Mouse (Mus musculus): ENCODE data around the gene Shc1. TPM values are rescaled to one million over a fixed set of nuclear protein-coding genes. Genes with fewer than 3 reads are reported as not detected.

The Shc1 gene
- polyA plus RNA-seq, 1 experiment from 2014 or later = 54.8 TPM

DNA sequence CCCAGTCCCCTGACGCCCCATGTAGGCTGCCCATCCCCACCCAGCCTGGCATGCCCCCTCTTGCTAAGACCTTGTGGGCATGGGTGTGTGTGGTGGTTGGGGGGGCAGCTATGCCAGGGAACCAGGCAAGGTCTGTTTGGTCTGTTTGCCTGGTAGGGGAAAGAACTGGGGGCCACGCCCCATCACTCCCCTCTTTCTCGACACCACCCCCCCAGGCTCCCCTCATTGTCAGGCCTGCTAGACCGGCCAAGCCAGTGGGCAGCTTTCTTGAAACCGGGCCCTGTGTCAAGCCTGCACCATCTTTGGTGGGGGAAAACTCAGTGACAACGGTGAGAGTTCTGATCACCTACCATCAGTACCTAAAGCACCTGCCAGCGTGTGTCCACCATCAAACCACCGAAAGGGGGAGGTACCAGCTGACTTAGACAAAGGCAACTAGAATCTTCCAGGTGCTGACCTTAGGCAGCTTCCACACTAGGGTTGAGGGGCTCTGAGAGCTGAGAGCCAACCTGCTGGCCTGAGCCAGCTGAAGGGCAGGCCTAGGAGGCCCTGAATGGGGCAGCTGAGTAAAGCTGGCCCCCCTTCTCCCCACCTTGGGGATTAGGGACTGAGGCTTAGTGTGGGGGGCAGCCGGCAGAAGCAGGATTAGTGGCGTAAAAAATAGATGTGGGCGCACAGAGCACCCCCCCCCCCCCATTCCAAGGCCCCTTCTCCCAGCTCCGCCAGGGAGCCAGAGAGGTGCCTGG, 33.7 kb upstream of the Shc1 start:
- H3K4me1 ChIP-seq = 0 out of 2 replicates have a peak, but pooled peaks cover 4% of the 10 kb centered on the region
- ATAC-seq (ENCODE audit: low FRiP score) = no peak
- no peaks in the 10 kb centered on the region for H3K9me3 ChIP-seq (replicated peaks)
- H3K27me3 ChIP-seq = no peaks in the 10 kb centered on the region
- peak overlapping the region; percentile 35; the same call in 1 of the 2 replicates for H3K9ac ChIP-seq
- no peaks in the 10 kb centered on the region for H3K36me3 ChIP-seq
- H3K27ac ChIP-seq = no peak overlapping the region
- WGBS = 74% methylated on average over 12 of the region's 12 CpGs
- H3K4me2 ChIP-seq (replicated peaks) = no peak overlapping the region
- no peak overlapping the region for H3K4me3 ChIP-seq

DNA sequence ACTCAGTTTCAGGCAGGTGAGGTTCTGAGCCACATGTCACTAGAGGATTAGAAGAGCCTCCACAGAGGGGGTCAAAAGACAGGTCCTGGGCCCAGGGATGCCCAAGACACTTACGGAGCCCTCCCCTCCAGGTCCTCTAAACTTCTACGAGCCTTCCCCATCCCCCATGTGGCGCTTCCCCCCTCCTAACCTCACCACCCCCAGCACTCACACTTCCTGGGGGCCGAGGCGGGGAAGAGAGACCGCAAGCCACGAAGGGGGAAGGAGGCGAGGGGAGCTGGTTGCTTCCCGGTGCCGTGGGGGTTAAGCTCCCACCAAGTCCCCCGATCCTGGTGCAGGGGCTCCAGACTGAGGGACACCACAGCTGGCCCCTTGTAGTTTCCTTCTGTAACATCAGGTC, 32.8 kb upstream of the Shc1 start:
- H3K4me1 ChIP-seq = peaks cover 7% of the 10 kb centered on the region
- no peaks in the 10 kb centered on the region for H3K9me3 ChIP-seq (replicated peaks)
- no peak overlapping the region for H3K4me3 ChIP-seq
- H3K9ac ChIP-seq = no peak overlapping the region
- no peak for ATAC-seq (ENCODE audit: low FRiP score)
- no peak overlapping the region for H3K27ac ChIP-seq
- 42% methylated on average over 10 of the region's 11 CpGs for WGBS
- H3K36me3 ChIP-seq = no peaks in the 10 kb centered on the region
- peaks cover 8% of the 10 kb centered on the region for H3K27me3 ChIP-seq
- H3K4me2 ChIP-seq (replicated peaks) = no peak overlapping the region

DNA sequence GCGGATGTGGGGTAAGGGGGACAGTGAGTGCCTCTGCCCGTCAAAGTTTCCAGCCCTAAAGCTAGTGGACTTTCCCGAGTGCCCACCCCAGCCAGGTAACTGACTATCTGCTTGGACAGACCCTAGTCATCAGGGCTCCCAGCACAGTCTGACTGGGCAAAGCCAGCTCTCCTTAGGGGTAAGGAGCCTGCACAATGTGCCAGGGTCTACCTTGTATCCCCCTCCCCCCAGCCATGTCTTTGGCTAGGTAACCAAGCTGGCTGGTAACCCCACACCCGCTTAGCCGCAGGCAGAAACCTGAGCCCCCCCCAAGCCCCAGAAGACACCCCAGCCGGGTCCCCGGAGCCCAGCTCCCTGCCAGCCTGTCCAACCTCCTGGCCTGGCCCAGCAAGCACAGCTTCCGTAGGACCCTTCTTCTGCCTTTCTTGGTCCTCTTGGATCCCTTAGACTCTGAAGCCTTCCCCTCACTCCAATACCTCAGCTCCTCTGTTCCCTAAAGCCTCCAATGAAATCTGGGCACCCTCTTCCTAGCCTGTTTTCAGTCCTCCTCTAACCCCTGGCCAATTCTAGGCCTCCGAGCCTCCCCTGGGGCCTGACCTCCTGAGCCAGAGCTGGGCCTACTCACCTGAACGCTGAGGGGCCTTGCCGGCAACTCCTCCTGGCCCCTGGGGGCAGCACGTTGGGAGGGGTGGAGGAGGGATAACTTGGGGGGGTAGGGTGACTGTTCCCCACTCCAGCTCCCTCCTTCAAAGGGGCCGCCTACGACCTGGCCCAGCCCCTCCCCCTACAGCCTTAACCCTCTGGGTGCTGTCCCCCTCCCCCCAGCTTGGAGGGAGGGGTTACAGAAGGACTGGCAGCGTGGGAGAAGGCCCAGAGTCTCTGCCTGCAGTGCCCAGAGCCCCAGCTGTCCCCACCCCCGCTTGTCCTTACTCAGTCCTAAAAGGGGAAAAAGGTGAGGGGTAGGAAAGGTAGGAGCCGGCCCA, 31.5 kb upstream of the Shc1 start:
- Histone ChIP-seq H3K4me1 (peaks cover 20% of the 10 kb centered on the region), H3K27me3 (peaks cover 19% of the 10 kb centered on the region), H3K27ac (no peak overlapping the region), H3K9ac (no peak overlapping the region), H3K4me3 (no peak overlapping the region), H3K4me2 (replicated peaks) (no peak overlapping the region), H3K36me3 (no peaks in the 10 kb centered on the region), H3K9me3 (replicated peaks) (no peaks in the 10 kb centered on the region)
- 50% methylated on average over 17 of the region's 17 CpGs for WGBS
- no peak for ATAC-seq (ENCODE audit: low FRiP score)

DNA sequence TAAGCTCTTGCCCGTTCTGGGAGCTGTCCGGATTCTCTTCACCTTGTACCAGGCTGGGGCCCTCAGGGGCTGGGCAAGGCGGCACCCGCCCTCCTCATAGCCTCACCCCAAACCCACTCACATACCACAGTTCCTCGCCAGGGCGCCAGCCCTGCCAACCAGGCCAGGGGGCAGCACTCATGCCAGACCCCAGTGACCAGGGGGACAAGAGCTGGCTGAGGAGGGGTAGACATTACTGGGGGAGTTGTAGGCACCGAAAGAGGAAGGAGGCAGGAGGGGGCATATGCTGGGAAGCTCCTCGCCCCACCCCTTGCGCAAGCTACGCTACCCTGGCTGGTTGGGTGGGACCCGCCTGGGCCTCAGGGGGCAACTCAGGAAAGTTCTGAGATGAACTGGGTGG, 30.6 kb upstream of the Shc1 start:
- Histone ChIP-seq H3K27me3 (peaks cover 28% of the 10 kb centered on the region), H3K4me3 (no peak overlapping the region), H3K9ac (no peak overlapping the region), H3K4me1 (peaks cover 29% of the 10 kb centered on the region), H3K4me2 (replicated peaks) (no peak overlapping the region), H3K9me3 (replicated peaks) (no peaks in the 10 kb centered on the region), H3K36me3 (no peaks in the 10 kb centered on the region), H3K27ac (no peak overlapping the region)
- ATAC-seq (ENCODE audit: low FRiP score) = no peak
- WGBS = 71% methylated on average over 11 of the region's 11 CpGs

DNA sequence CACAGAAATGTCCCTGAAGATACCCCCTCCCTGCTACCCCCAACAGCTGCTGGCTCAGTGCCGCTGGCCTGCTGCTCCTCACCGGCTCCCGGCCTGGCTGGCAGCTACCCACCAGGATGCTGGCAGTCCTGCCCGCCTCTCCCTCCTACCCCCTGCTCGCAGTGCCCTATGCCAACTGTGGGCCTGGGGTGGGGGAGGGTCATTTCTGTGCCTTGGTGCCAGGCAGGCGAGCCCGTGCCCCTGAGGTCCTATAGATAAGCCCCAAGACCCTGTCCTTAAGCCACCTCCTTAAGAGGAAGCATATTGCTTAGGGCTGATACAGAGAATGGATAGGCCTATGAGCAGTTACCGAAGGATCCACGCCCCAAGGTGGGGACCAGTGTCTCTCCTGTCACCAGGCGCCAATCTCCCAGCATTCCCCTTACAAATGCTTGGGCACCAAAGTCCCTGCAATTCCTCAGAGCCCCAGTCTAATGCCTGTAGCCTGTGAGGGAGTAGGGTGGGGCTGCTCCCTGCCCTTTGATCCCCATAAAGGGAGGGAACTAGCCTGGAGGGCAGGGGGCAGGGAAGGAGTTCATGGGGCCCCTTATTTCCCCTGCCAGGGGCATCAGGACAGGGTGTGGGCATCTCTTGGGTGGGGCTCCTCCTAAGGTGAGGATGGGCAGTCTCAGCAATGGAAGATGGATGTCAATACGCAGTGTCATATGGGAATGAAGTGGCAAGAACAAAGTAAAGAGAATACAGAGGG, 29.9 kb upstream of the Shc1 start:
- no peak for ATAC-seq (ENCODE audit: low FRiP score)
- peaks cover 36% of the 10 kb centered on the region for H3K4me1 ChIP-seq
- no peak overlapping the region for H3K27ac ChIP-seq
- H3K9ac ChIP-seq = no peak overlapping the region
- 73% methylated on average over 11 of the region's 11 CpGs for WGBS
- H3K9me3 ChIP-seq (replicated peaks) = no peaks in the 10 kb centered on the region
- H3K4me2 ChIP-seq (replicated peaks) = 0 out of 2 replicates have a peak overlapping the region, but pooled peaks have one; percentile 11
- no peaks in the 10 kb centered on the region for H3K36me3 ChIP-seq
- no peak overlapping the region for H3K4me3 ChIP-seq
- peaks cover 32% of the 10 kb centered on the region for H3K27me3 ChIP-seq

DNA sequence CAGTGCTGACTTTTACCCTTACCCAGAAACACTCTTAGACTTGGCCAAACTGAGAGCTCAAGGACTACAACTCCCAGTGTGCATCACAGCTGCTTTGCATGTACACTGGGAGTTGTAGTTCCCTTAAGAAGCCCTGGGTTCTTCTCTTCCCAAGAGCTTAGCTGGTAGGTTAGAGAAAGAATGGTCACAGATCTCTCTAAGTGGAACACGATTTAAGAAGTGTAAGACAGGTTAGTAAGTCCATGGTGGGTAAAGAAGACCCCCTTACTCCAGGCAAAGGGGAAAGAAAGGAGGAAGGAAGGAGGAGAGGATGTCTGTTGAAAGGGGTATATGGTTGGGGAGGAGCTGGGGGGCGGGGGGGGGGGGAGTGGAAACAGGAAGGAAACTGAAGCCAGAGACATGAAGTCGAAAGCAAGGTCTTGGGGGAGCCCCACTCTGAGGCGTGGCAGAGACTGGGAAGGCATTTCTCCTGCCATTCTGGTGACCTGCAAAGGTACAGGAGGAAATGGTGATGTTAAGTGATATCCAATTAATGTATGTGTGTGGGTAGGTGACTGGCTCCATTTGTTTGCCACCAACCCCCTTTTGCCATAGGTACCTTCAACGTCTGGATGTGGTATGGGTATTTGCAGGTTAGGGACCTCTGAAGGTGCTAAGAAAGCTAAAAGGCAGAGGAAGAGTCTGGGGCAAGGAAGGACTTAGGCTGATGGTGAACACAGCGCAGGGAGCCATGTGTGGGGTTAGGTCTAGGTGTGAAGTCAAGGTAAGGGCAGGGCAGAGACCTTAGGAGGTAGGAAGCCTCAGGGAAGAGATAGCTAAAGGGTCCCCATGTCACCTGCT, 29.1 kb upstream of the Shc1 start:
- WGBS = 74% methylated on average over 5 of the region's 6 CpGs
- ATAC-seq (ENCODE audit: low FRiP score) = no peak
- H3K4me1 ChIP-seq = peaks cover 39% of the 10 kb centered on the region

DNA sequence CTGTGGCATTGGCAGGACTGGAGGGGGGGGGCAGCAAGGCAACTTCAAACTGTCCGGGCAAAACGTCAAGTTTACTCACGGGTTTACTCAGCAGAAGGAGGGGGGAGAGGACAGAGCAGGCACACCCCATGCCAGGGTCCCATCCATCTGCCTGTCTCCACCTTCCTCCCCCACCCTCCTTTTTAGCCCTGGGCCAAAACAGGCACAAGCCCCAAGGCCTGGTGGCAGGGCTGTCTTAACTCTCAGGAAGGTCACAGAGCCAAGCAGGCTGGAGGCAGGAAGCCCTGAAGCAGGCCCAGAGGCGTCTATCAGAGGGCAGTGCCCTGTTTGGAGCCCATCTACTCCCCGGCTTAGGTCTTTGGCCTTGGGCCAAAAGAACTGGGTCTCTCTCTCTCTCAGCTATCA, 28.1 kb upstream of the Shc1 start:
- H3K4me1 ChIP-seq = peaks cover 48% of the 10 kb centered on the region
- 46% methylated on average over 4 of the region's 5 CpGs for whole genome bisulfite sequencing
- H3K4me3 ChIP-seq = no peak overlapping the region
- peaks cover 35% of the 10 kb centered on the region for H3K27me3 ChIP-seq
- no peaks in the 10 kb centered on the region for H3K9me3 ChIP-seq (replicated peaks)
- no peak for ATAC-seq (ENCODE audit: low FRiP score)
- no peaks in the 10 kb centered on the region for H3K36me3 ChIP-seq
- H3K4me2 ChIP-seq (replicated peaks) = no peak overlapping the region
- no peak overlapping the region for H3K9ac ChIP-seq
- H3K27ac ChIP-seq = no peak overlapping the region

More for the DNA sequence above, 29.1 kb upstream of the Shc1 start:
- H3K4me3 ChIP-seq = no peak overlapping the region
- H3K4me2 ChIP-seq (replicated peaks) = no peak overlapping the region
- peaks cover 32% of the 10 kb centered on the region for H3K27me3 ChIP-seq
- no peak overlapping the region for H3K9ac ChIP-seq
- H3K27ac ChIP-seq = no peak overlapping the region
- H3K9me3 ChIP-seq (replicated peaks) = no peaks in the 10 kb centered on the region
- no peaks in the 10 kb centered on the region for H3K36me3 ChIP-seq

DNA sequence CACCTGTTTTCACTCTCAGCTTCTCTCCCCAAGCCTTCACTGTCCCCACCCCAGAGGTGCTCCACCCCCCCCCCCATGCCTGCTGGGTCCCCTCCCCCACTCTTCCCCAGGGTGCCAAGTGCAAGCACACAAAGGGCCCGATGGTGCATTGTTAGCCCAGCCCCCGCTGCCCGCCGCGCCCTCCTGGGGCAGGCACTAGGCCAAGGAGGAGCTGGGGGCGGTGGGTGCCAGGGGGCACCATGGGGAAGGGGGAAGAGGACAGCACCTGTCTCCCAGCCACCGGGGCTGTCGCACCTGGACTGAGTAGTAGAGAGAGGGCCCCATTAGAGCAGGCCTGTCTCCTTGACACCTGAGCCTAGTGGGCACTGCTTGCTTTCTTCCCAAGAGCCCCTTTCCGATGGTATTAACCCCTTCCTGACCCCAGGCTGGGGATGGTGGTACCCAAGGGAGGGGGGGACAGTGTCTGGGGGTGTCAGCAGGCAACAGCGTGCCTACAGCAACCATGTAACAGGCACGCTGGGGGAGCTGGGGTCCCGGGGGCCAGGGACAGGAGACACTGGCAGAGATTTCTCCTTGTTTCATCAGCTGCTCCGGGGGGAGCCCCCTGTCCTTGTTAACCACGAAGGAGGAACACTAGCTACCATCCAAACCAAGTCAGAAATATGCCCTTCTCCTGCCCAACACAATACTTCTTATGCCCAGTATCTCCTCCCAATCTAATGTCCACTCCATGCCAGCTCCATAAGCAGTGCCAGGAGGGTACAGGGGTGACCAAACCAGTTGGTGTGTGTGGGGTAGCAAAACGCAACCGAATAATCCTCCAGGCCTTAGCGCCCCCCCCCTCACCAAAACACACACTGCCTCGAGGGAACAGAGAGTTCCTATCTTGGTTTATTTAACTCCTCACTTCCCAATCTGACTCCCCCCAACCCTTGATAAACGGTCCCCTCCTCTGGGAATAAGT, 27.3 kb upstream of the Shc1 start:
- Histone ChIP-seq H3K27me3 (peaks cover 42% of the 10 kb centered on the region), H3K4me2 (replicated peaks) (peak overlapping the region; percentile 100), H3K36me3 (no peaks in the 10 kb centered on the region), H3K4me3 (peak overlapping the region; percentile 55), H3K27ac (no peak overlapping the region), H3K4me1 (peaks cover 57% of the 10 kb centered on the region), H3K9ac (peak overlapping the region; percentile 68), H3K9me3 (replicated peaks) (no peaks in the 10 kb centered on the region)
- ATAC-seq (ENCODE audit: low FRiP score) = no peak
- WGBS = 10% methylated on average over 17 of the region's 19 CpGs

DNA sequence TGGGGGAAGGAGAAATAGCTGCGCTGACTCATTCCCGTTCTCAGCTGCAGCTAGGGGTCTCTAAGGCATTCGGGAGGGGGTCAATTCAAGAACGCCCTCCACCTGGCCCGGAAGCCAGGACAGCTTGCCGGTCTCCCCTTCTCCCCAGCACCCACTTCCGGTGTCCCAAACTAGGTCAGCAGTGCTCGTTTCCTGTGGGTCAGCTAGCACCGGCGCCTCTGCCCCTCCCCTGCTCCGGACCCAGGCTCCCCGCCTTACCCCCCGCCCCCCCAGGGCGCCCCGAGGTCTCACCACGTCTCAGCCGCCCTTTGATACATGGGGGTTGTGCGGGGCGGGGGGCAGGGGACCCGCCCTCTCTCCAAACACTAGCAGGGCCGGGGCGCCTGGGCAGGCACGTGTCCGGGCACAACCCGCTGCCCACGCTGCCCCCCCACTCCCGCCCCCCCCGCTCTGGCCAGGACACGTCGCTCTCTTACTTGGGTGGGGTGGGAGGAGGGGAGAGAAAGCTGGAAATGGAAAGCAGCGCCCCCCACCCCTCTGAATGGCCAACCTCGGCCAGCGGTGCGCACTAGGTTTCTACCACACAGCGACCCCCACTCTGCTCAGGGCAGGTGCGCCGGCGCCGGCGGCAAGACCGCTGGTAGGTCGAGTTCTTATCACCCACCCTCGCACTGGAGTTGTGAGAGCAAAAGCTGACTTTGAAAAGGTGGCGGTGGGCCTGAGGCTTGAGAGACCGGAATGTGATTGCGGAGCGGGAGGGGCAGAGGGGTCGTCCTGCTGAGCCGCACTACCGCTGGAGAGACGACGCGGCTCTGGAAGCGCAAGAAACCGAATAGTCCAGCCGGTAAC, 26.4 kb upstream of the Shc1 start:
- no peak for ATAC-seq (ENCODE audit: low FRiP score)
- WGBS = under 1% methylated on average over 50 of the region's 56 CpGs
- H3K27ac ChIP-seq = no peak overlapping the region
- H3K9ac ChIP-seq = peak overlapping the region; percentile 68
- H3K4me2 ChIP-seq (replicated peaks) = peak overlapping the region; percentile 100
- H3K36me3 ChIP-seq = no peaks in the 10 kb centered on the region
- peak overlapping the region; percentile 55 for H3K4me3 ChIP-seq
- peaks cover 46% of the 10 kb centered on the region for H3K27me3 ChIP-seq
- H3K9me3 ChIP-seq (replicated peaks) = no peaks in the 10 kb centered on the region
- H3K4me1 ChIP-seq = peaks cover 64% of the 10 kb centered on the region

DNA sequence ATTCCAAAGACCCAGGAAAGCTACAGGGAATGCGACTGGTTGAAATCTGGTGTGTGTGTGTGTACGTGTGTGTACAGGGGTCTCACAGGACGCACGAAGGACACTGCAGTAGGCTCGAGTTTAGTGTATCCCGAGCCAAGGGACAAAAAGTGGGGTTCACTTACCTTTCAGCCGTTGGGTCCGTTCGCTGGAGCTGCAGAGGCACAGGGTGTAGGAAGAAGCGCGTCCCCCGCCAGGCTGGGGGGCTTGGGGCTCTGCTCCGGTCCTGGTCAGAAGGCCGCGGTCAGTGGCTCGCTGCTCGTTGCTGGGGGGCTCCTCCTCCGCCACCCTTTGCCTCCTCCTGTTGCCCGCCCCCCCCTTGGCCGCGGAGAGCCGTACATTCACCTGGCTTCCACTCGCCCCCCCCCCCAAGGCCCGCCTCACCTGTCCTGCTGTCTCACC, 25.4 kb upstream of the Shc1 start:
- H3K9ac ChIP-seq = peak overlapping the region; percentile 68
- peak overlapping the region; percentile 100 for H3K4me2 ChIP-seq (replicated peaks)
- peak overlapping the region; percentile 55 for H3K4me3 ChIP-seq
- H3K27me3 ChIP-seq = peaks cover 46% of the 10 kb centered on the region
- no peak overlapping the region for H3K27ac ChIP-seq
- no peak for ATAC-seq (ENCODE audit: low FRiP score)
- H3K36me3 ChIP-seq = no peaks in the 10 kb centered on the region
- H3K9me3 ChIP-seq (replicated peaks) = no peaks in the 10 kb centered on the region
- 1% methylated on average over 19 of the region's 24 CpGs for WGBS
- peaks cover 62% of the 10 kb centered on the region for H3K4me1 ChIP-seq

Data from hindbrain, embryonic 12.5 days (tissue).